Mouse (Mus musculus) natural killer cell, adult 2 months (primary cell): ENCODE data around the gene Prh1.
"Not testable (repeated sequence)": the region's sequence is repeated elsewhere in the genome, so short reads cannot be mapped to it uniquely, and the experiment has no call there.

Experiments
- DNase-seq, 2 experiments: peaks; one replicate each; pipeline ENCODE4 v3.0.0; 2022; ENCODE audit warnings: low spot score in 2 of 2

Prh1 gene

GRCm38 (mm10) chr6:132569509-132569908 is at the start of gene Prh1:
Gene Prh1, plus strand, starts transcription at chr6:132569809.
- DNase-seq, result not testable (repeated sequence)

- DNase-seq, result not testable (repeated sequence)
These were observed 26.0 kb downstream of the Prh1 start, which contains the start of gene Prp2 for GRCm38 (mm10) chr6:132595613-132596012. Gene Prp2, plus strand, starts transcription at chr6:132595913.
